Mouse (Mus musculus) testis, postnatal 14 days (tissue): ENCODE measurements around the gene Sec24d.

Experiments
- DNase-seq: peaks from one replicate; pipeline ENCODE4 v3.0.0; 2021; ENCODE audit warnings: low spot score

Gene Sec24d

DNA sequence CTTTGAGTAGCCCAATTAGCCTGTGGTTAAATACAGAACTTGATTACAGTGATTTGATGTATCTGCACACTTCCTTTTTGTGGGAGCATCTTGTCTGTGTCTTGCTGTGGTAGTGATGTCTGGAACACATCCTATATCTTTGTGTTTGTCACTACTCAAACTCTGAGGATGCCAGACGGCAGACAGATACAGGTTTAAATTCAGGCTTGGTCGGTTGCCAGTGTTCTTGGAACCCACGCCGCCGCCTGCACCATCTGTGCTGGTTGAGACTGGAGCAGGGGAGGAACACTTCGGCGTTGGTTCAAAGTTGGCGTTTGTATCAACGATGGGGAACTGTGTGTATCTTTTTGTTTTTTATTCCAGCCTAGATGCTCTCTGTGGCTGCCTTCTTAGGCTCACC is 31.0 kb downstream of the Sec24d start:
- no peak for DNase-seq

DNA sequence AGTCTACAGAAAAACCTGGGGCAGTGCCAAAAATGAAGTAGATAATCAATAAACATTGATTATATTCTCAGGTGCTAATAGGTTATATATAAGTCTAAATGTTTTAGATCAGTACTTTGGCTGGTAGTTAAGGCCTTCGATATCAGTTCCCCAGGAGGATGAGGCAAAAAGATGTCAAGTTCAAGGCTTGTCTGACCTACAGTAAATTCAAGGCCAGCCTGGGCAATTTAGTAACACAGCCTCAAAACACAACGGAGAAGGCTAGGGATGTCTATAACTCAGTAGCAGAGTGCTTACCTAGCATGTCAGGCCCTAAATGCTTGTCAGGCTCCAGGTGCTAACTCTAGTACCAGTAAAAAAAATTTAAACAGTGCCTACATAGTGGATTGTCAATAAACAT is 34.3 kb downstream of the Sec24d start:
- DNase-seq: no peak

DNA sequence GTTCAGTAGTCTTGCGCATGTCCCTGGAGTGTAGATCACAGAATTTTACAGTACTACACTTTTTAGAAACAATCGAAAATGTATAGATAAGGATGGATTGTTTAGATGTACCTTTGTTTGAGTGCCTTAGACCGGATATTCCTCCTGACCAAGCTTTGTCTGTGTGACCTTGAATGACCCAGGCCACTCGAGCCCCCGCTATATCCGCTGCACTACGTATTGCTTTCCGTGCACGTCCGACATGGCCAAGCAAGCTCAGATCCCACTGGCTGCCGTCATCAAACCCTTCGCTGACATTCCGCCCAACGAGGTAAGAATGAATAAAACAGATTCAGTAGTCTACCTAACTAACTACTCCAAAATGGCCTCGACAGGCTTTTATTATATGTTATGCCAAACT is 38.4 kb downstream of the Sec24d start:
- DNase-seq: no peak

DNA sequence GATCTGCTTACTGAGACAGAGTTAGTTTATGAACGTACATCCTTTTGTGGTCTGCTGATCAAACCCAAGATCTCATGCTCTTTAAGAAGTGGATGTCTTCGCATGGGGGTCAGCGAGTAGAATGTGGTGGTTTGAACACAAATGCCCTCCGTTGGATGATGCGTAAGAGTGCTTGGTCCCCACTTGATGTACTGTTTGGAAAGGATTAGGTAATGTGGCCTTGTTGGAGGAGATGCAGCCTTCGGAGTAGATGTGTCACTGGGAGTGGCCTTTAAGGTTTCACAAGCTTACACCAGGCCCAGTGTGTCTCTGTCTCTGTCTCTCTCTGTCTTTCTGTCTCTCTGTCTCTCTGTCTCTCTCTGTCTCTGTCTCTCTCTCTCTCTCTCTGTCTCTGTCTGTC is 40.2 kb downstream of the Sec24d start:
- no peak for DNase-seq

DNA sequence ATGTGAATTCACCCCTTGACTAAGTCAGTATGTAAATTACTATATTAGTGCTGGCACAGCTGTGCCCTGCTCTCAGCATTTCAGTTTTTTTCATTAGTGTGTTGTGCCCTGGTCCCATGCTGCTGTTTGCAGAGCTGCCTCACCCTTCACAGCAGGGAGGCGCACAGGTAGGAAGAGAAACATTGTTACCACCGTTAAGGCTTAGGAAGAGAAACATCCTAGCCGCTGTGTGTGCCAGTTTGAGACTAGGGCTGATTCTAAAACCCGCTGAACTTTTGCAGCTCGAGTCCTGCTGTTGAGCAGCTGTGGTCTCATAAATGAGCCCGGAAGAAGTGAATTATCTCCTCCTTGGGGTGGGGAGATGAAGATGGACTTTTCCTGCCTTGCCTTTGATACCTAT is 41.9 kb downstream of the Sec24d start:
- peak; percentile 60 for DNase-seq

DNA sequence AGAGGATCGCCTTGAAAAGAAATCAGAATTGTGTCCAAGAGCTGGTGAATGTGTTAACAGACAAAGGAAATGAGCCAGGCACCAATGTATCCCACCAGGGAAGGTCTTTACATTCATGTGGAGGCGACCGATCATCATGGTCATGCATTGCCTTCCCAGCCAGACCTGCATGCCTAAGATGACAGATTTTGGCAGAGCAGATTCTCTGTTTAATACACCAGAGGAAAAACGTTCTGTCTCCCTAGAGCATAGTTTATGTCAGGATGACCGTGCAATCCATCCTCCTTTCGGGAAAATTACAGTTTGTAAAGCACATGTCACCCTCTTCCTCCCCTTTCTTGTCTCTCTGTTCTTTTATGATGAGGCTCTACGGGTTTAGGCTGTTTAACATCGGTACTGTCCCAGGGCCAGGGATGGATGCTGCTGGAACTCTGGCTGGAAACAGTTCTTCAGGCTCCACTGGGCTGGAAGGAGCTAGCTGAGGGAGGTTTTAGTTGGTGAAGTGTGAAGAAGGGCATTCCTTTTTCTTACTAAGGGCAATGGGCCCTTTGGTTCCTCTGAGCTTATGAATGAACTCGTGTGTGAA is 45.3 kb downstream of the Sec24d start:
- no peak for DNase-seq

DNA sequence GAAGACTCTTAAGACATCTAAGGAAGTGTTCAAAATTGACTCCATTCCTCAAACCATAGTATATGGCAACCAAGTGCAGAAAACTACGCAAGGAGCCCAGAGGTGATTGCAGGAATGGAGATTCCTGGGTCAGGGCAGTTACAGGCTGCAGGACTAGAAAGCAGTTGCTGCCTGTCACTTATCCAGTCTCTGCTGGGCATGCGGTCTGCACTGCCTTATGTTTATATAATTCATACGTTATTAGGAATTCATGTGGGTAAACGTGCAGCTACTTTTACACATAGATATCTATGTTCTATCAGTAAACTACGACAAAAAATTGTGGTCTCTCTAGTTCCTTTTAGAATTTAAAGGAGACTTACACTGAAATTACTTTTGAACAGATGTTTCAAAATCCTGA is 46.2 kb downstream of the Sec24d start:
- DNase-seq: no peak

DNA sequence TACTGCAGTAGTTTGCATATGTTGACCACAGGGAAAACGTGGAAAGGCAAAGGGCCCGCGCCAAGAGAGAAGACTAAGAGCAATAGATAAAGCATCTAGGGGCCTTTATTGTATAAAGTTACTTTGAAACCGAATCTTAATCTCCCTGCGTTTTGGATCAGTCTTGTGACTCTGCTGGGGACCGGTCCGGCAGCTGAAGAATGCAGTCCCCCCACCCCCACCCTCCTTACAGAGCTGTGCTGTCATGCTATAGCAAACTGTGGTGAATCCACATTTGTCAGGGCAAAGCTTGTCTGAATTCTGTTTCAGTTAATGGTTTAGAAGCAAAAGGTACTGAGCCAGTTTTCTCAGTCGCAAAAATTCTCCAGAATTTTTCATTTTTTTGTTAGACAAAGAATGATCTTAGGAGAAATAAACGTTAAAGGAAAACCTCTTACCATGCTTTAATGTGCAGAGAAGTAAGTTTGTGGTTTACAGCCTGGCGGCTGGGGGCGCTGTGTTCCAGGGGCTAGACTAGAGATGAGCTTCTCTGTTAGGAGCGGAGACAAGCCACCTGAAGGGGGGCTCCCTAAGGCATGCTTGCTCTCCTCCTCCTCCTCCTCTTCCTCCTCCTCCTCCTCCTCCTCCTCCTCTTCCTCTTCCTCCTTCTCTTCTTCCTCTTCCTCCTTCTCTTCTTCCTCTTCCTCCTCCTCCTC is 46.8 kb downstream of the Sec24d start:
- no peak for DNase-seq

DNA sequence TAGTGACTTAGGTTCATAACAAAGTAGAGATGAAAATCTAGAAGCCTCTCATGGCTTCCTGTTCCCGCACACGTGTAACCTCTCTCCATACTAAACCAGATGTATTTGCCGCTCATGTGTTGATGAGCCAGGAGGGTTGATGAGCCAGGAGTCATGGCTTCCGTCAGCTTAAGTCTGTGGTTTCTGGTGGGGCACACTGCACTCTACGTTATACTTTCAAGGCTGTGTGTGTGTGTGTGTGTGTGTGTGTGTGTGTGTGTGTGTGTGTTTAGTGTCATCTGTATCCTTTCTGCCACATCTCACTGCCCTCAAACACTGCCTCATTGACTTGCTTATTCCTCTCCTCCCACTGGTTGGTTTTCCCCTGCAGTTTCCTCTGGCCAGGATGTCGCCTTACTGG is 48.8 kb downstream of the Sec24d start:
- DNase-seq: no peak

DNA sequence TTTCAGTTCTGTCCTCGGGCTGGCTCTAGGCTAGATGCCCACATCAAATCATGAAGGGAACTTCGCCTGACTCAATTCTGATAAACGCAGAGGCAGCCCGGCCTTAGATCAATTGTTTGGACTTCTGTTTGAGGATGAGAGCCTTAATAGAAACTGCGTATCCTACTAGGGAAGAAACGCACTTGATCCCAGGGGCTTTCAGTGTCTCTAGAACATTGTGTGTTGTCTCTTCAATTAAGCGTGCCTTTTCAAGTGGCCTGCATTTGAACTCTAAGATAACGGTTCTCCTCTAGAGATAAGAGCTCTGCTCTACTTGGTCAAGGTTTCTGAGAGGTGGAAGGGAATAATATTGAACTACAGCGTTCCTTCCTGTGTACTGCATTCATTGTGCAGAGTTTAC is 49.8 kb downstream of the Sec24d start:
- no peak for DNase-seq

DNA sequence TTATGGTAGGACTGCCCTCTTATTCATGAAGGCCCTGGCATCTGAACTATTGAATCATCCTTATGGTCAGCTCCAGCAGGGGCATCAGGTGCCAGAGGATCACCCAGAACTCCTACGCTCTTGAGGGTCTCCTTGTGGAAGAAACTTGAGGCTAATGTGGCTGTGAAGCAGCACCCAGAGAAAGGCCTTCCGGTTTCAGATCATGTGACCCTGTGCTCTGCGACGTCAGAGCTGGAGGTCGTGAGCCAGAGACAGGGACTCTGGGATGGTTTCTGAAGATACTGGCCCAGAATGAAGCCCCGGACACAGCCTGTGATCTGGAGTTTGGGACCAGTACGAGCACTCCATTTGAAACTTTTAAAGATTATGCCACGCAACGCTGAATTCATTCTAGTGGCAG is 53.1 kb downstream of the Sec24d start:
- peak; percentile 24 for DNase-seq

DNA sequence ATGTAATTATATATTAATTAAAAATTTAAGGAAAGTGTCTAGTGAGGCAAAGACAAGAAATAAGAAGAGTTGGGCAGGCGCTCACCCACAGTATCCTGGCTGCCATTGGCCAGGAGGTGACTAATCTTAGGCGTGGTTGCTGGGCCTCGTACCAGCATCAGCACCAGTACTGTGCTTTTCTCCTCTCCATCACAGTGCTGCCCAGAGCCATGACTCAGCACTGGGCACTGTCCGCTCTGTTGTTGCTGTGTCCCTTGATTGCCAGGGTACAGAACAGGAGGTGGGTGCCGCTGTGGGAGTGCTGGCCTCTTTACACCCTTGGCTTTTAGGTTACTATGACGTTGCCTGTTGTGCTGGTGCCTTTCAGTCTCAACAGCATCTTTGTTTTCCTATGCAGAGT is 54.4 kb downstream of the Sec24d start:
- DNase-seq: no peak

DNA sequence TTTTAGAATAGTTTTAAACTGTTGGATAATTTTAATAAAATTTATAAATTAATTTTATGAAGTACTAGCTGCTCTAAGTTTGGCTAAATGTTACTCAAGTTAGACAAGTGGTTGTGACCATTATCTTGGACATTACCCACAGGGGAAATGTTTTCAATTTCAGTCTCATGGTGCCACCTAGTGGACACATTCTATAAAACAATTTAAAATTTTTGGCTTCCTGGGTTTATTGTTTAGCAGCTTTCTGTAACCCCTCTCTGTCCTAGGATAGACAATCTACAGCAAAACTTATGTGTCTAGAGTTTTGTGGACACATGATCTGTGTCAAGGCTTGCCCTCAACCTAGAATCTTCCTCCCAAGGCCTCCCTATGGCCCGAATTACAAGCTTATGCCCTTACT is 54.9 kb downstream of the Sec24d start:
- DNase-seq: no peak

DNA sequence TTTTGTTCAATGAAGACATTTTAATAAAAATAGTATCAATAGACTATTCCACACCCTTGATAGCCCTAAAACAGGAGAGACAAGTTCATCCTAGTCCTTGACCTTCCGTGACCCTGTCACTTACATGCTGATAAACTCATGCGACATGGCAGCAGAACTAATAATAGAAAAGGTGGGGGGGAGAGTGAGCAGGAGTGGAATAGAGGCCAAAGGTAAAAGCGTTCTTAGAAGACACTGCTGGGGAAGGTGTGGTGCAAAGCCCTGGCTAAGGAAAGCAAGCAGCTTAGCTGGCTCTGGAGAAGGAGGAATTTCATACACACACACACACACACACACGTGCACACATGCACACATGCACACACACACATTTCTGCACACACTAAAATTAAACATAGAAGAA is 57.1 kb downstream of the Sec24d start:
- no peak for DNase-seq

DNA sequence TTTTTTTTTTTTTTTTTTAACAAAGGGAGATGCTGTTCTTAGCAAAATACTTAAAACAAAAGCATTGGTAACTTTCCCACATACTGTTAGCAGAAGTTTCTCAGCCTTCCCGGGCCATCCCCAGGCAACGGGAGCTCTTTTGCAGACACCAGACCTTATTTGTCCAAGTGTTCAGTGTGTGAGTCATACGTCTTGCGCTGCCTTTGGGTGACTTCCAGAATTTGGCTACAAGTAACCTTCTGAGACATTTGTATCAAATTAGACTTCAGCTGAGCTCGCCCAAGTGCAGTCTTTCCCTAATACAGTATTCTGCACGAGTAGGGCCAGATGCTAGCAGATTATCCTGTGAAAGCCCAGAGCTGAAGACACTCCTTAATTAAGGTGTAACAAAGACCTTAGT is 62.0 kb downstream of the Sec24d start:
- peak; percentile 75 for DNase-seq

DNA sequence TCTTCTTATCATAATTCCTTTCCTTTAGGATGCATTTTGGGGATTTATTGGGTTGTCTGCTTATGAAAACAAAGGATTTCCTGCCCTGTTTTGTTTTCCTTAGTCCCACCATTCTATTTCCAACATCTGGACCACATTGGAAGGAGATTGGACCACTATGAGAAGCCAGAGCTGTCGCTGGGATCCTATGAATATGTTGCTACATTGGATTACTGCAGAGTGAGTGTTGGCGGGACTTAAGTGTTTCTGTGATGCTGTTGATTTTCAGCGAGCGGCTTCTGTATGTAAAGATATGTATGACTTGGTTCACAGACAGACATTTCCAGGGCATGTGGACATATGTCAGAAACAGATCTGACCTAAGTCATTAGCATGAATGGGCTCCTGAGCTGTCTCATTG is 63.0 kb downstream of the Sec24d start:
- DNase-seq: no peak

DNA sequence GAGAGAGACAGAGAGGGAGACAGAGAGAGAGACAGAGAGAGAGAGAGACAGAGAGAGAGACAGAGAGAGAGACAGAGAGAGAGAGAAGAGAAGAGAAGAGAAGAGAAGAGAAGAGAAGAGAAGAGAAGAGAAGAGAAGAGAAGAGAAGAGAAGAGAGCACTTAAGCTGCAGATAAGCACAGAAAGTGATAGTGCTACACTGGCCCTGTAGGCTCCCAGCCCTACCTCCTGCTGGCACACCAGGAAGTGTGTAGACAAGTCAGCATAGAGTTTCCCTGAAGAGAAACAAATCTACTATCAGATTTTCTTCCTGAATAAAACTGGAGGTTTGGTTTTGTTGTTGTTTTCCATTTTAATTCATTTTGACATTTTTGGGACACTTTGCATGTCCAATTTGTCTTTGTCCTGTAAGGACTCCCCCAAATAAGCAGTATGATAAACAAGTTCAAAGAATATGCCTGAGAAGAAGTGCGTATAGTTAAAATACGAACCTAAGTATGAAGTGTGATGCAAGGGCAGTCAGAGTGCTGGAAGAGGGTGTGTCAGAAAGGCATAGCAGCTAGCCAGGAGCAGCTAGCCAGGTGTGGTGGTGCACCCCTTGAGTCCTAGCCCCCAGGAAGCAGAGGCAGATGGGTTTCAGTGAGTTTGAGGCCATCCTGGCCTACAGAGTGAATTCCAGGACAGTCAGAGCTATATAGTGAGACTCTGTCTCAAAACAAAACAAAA is 65.2 kb downstream of the Sec24d start:
- no peak for DNase-seq

DNA sequence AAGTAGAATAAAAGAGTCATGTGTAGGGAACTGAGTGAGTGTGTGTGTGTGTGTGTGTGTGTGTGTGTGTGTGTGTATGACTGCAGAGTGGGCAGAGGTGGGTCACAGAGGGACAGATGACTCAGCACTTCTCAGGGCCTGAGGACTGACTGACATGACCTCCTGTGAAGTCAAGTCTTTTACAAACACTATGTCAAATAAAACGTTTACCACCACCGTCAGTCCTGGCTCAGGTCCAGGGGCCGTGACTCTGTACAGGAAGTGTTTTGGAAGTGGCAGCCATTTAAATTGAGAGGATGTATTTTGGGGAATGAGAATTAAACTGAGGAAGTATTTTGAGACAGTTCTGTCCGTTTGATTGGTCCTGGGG is 65.8 kb downstream of the Sec24d start:
- no peak for DNase-seq

DNA sequence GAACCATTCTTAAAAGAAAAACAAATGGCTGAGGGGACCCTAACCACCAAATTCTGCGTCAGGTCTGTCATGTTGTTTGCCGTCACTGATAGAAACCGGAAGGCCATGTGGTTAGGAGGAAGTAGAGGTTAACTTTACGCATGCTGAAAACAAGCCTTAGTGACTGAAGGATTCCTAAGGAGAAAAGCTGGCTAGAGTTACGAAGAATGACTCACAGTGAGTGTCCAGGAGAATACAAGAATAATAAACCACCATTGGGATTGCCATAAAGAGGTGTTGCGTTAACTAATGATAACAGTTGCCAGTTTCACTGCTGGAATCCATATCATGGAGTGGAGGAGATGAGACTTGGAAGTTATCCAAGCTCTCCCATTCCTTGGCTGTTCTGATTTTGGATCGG is 67.7 kb downstream of the Sec24d start:
- DNase-seq: no peak

DNA sequence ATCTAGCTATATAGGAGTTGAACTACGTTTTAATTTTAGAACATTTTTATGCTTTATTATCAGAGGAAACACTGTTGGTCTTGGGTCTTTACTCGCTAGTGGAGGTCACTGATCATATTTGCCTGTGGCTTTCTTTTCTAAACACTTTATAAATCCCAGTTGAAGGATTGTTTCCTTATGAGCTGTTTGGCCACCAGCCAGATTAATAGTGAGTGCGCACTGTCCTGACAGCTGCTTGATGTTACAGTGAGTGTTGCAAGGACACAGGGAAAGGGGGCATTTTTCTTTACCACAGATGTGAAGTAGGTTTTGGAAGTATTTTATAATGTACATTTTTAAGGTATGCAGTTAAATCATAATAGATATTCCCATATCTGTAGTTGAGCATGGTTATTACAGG is 68.2 kb downstream of the Sec24d start:
- no peak for DNase-seq

DNA sequence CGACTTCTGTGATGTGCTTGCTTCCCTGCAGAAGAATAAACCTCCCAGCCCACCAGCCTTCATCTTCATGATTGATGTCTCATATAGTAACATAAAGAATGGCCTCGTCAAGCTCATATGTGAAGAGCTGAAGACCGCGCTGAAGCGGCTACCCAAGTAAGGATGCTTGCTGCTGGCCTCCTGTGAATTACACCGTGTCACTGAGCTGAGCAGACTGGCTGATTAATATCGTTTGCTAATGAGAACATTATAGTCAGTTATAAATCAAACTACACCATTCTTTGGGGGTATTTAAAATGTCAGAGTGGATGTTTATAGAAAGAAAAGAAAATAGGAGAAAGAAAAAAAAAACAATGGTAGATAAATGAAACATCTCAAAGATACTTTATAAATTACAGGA is 69.2 kb downstream of the Sec24d start:
- no peak for DNase-seq

DNA sequence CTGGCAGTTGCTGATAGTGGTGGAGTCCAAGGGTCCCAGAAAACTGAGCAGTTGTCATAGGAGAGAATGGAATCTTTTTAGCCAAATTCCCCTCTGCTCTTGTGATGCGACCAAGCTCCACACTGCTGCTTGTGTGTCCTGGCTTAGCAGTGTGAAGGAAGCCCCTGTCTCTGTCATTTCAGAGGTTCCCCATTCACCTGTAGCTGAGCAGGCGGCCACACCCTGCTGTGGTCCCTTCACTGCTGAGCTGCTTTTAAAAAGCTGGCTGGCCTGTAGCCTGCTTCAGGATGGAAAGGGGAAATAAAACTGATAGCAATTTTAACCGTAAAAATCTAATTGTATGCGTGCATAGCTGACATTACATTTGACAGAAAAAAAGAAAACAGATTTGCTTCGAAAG is 69.7 kb downstream of the Sec24d start:
- no peak for DNase-seq

DNA sequence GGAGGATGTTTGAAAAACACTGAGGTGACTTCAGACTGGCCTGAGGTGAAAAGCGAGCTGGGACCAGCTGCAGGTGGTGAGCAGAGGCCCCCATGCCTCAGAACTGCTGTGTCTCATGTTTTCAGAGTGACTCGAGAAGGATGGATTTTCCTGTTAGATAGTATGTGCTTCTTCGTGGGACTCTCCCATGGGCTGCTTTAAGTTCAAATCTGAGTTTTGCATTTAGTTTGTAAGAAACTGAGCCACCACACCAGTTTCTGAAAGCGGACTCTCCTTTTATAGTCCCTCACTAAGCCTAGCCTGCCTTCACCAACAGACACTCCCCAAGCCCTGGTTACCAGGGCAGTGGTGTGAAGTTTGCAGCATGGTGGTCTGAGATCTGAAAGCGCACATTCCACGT is 70.6 kb downstream of the Sec24d start:
- no peak for DNase-seq

DNA sequence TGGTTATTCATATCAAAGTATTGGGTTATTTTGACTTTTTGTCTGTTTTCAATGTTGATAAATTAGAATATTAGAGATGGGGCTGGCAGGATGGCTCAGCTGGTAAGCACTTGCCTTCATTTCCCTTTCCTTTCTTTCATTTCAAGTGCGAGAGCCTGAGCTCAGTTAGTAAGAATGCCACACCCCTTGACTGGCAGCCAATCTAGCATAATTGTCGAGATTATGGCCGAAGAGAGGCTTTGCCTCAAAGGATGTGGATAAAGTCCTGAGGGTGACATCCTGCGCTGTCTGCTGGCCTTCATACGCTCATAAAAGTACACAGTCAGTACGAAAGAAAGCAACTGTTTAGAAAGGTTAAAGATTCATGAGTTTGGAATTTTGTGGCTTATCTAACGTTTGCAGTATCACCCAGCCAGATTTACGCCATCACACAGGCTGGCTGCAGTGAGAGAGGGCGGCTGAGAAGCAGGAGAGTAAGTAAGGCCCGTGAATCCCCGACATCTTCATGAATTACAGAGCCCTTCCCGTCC is 71.5 kb downstream of the Sec24d start:
- DNase-seq: no peak
